Mouse (Mus musculus) left cerebral cortex, postnatal 36 days (tissue): ENCODE measurements around the gene Cbx5. TPM values are rescaled to one million over a fixed set of nuclear protein-coding genes. Genes with fewer than 3 reads are reported as not detected.

Experiments used
- DNase-seq, 2 experiments: peaks; one replicate each; pipeline ENCODE4 v3.0.0; 2021 to 2022; ENCODE audit warnings: low spot score in 2 of 2, mixed read lengths in 1 of 2
- intact Hi-C: fragments of 180-260 bp; cut with DNase I; formaldehyde crosslinking; loops from one replicate; pipeline ENCODE4 v1.15.1; 2025
- total RNA-seq, 2 experiments: library from RNA; stranded (reverse); gene quantifications; 2 replicates each; pipeline ENCODE4 v1.2.3; 2021

The Cbx5 gene
- total RNA-seq, 2 experiments from 2014 or later, result 158 to 174 TPM

DNA sequence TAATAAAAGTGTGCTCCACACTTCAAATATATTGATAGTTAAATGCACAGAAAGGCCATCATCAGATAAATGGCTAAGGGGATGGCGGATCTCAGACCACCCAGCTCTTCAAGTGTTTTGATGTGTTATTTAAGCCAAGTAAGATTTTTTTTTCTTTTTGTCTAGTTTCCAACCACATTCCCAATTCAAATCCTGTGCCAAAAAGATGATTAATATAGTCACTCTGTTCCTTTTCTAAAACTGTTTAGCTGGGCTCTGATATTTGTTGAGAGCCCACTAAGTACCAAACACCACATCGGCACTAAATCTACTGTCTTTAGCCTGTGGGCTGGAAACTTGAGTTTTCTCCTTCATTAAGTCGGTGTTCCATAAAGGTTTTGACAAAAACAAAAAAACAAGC is 12.6 kb downstream of the Cbx5 start:
- DNase-seq, result no peak
- intact Hi-C loops, result no loop called here

DNA sequence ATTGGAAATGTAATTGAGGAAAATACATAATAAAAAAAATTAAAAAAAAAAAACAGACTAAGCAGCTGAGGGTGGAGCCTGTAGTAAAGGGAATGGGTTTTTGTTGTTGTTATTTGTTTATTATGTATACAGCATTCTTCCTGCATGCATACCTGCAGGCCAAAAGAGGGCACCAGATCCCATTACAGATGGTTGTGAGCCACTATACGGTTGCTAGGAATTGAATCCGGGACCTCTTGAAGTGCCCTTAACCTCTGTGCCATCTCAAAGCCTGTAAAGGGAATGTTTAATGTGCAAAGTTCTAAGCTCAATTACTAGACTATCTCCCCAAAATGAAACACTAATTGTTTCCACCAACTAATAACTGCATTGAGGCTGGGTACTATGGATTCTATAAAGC is 15.5 kb downstream of the Cbx5 start:
- intact Hi-C loops, result no loop called here
- no peak for DNase-seq

DNA sequence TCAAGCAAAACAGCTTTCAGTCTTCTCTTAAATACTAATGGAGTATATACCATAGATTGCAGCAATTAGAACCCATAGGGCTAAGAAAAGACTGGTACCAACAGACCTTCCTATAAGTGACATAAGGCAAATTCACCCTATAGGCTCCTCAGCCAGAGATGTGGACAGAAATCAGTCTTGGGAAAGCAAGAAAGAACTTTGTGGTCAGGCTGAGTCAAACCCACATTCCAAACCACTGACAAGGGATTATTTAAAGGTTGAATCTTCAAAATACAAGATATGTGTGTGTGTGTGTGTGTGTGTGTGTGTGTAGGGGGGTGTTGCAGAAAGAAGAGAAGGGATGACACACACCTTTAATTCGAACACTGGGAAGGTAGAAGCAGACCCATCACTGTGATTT is 18.2 kb downstream of the Cbx5 start:
- no peak for DNase-seq
- intact Hi-C loops, result no loop called here

DNA sequence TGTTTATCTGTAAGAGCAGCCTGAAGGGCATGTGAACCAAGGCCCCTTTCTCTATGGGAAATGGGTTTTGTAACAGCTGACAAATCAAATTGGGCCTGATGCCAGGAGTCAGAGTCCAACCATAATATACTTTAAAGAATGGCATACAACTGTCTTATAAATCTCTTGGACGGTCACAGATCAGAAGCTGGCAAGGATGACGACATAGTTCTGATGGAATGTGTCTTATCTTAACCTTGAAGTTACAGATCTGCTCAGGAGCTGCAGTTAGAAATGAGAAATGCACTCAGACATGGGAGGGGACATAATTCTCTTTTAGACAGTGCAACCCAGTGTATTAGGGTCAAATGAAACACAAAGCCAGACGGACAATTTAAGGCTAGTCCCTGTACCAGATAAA is 18.8 kb downstream of the Cbx5 start:
- intact Hi-C loops, result no loop called here
- no peak for DNase-seq

DNA sequence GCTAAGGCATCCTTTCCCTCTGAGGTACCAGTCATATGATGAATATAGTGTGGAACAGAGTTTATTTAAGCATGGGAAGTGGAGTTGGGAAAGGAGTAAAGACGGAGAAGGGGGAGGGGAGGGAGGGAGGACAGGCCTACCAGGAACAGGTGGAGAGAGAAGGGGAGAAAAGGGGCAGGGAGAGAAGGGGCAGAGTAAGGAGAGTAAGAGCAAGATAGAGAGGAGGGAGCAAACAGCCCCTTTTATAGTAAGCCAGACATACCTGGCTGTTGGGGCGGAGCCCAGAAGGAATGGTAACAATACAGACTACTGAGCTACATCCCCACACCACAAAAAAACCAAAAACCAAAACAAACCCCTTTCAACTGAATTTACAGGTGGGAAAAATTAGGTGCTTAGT is 23.6 kb downstream of the Cbx5 start:
- DNase-seq, result no peak
- intact Hi-C loops, result no loop called here

DNA sequence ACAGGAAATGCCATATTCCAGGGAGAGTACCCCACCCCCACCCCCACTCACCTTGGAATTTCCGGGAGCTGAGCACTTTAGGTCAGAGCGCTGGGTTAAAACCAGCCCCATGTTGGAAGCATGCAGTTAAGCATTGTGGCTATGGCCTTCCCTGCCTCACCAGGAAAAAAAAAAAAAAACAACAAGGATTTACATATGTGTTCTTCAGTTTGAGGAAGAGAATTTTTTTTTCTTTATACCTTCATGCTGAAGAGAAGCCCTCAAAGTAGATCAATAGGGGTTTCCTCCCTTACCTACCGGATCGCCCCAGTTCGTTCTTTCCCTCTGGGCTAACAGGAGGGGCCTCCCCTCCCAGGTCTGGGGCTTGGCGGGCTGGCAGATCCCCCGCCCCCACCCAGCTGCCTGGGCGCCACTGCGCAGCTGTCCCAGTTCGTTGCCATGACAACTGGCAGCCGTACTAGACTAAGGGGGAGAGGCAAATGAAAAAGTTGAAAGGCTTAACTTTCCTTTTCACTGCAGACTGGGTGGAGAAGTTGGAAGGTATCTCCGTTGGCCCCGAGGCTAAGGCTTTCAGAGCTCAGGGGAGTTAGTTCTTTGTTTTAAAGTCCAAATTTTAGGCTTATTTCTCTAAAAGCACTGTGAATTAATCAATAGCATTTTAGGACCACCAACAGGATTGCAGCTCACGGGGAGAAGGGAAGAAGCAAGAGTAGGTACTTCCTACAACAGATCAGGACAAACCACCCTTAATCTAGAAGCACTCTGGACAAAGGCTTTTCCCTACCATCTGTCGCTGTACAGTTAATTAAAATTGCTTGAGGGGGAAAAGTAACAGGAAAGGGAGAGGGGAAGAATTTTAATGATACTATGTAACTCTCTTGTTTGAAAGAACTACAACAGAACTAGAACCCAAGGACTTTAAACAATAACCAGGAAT is 24.4 kb downstream of the Cbx5 start:
- intact Hi-C loops, result no loop called here
- DNase-seq, result peak; percentile 86 to 87

DNA sequence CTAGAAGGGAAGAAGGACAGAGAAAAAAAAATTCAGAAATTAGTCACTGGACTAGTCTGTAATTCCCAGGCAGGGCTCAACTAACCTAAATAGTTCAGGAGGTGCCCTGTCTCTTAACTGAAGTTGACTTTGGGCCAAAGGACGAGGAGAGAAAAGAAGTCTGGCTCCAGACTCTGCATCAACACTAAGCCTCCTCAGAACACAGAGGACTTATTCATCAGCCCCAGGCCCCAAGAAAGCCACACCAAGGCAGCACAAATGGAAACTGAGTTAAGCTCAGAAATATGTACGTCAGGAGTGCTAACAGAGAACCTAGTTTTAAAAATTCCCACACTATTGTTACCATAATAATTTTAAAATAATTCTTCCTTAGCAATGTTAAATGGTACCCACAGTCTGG is 25.5 kb downstream of the Cbx5 start:
- intact Hi-C loops, result no loop called here
- no peak for DNase-seq

DNA sequence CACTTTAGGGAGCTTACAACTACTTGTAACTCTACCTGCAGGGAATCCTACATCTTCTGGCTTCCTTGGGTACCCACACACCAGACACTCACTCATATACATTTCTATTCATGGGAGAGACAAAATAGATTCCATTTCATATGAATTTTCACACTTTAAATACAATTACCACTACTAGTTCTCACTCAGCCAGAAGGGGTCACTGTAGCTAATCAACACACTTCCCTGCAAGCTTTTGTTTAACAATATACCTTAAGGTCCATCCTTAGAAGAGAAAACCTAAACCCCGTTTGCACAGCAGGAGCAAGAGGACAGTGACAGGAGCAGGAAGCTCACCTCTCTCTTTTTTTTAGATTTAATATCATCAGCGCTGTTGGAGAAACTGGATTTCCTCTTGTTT is 34.5 kb downstream of the Cbx5 start:
- DNase-seq, result no peak
- intact Hi-C loops, result loop anchor here (5.0 kb wide), 1 partner anchor 102 kb away; no protein-coding TSS in a partner anchor

DNA sequence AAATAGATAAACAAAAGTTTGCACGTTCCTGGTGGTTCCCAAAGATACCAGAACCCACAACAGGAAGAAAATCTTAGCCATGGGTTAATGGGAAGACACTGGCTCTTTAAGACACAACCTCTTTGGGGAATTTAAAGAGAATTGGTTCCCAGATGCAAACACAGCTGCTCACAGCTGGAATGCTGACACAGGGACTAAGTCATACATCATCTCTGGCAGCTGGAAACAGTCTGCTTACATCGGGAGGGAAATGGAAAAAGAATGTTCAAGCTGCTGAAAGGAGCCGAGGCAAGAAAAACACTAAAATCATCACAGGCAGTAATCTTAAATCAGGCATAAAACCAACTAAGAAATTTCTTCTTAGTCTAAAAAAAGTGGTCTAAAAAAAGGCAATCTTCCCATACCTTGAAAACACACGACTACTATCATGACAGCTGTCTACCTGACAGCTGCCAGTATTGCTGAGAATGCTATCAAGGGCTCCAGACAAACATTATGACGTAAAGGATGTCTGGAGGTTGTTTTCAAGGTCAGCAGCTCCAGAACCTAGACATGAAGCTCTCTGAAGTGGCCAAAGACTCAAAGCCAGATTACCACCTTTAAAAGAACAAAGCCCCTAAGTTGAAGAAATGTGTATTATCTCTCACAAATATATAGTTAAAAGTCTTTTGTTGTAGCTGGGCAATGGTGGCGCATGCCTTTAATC is 37.4 kb downstream of the Cbx5 start:
- DNase-seq, result no peak
- intact Hi-C loops, result loop anchor here (5.0 kb wide), 1 partner anchor 40 kb away; the partner anchor contains the start of gene Hnrnpa1

DNA sequence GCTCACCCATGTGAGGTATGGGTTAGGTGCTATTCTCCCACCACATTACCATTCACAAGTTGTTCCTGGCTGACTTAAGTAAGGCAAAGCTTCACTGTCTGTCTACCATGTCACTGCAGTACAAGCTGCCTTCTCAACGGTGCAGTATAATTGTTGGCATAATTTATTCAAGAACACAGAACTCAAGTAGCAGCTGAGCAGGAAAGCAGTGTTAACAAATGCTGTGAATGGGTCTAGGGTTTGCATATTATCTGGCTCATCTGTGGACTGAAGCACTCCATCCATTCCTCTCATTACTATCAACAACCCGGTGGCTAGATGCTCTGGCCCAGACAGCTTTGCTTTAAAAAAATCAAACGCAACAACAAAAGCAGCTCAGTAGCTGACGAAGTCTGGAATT is 41.8 kb downstream of the Cbx5 start:
- intact Hi-C loops, result no loop called here
- DNase-seq, result no peak

DNA sequence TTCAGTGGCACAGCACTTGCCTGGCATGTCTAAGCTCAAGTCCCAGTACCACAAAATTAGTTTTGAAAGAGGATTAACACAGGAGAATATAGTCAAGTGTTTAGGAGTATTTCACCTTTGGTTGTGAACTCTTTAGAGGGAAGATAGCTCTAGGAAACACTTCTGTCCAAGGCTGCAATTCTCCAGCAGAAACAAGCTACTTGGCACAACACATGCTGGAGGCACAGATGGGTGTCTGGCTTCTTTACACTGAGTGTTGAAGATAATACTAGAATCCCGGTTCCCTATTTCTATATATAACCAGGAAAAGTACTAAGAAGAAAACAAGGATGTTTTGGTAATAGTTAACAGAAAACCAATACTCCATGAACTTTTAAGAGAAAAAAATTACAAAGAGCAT is 42.8 kb downstream of the Cbx5 start:
- no peak for DNase-seq
- intact Hi-C loops, result no loop called here

DNA sequence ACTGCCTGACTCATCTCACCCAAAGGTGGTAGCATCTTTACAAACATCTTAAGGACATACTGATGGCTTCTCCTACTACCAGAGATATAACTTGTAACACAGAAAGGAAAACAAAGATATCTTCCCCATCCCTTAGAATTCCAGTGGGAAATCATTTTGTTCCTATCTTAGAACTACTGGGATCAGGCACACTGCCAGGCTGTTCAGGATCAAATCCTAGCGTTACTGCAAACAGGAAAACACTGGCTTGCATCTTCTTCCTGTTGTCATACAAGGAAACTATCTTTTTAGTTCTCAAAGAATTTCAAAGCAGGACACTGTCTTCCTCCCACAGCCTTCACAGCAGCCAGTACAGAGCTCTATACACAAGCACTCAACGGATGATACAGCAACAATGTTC is 46.0 kb downstream of the Cbx5 start:
- DNase-seq, result no peak
- intact Hi-C loops, result no loop called here

DNA sequence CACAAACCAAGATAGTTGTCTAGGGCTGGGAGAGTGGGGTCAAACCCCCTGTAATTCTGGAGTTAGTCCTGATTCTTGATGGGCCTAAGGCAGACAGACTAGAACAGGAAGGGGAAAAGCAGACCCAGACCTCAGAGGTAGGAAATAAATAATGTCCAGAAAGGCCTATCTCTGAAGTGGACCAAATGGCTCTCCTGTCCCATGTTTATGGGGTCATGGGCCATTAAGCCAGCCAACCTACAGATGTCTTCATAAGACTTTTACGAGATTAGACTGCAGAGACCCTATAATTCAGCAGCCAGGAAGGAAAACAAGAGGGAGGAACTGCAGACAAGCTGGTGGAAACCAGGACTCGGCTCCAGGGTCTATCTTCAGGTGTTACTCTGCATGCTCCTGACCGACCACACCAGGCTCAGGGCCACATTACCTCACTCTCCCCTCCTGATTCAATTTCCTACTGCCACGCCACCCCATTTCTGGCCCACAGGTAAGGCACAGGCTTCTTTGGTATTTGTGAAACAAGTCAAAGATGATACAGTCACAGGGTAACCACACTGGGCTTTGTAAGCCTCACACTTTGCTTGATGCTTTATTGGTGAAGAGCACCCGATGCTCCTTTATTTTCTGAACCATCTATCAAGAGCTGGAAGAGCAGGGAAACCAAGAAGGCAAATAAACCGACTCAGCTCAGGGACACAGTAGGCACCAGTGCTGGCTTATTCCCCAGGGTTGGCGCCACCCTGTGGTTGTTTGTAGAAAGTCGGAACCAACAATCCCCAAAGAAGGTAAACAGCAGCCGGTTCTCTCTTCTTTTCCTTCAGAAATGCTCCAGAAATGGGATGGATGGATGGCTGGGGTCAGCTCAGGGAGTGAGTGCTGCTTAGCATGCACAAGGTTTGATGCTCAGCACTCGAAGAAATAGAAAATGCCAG is 48.8 kb downstream of the Cbx5 start:
- intact Hi-C loops, result no loop called here
- DNase-seq, result no peak

DNA sequence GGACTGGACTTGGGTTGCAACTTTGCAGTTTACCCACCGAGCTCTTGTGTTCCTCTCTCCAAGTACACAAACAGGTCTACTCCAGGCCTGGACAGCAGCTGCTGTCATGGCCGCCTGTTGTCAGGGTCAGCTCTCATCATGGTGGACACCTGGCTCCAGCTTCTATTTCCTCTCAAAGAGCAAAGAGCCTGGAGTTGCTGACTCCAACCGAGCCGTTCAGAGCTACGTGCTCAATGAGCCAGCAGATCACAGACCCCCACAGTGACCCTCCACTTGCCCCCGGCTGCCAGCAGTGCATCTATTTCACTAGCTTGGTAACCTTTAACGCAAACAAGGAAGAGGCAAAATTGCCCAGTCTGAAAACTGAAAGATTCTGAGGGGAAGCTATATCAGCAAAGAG is 49.5 kb downstream of the Cbx5 start:
- DNase-seq, result no peak
- intact Hi-C loops, result no loop called here

DNA sequence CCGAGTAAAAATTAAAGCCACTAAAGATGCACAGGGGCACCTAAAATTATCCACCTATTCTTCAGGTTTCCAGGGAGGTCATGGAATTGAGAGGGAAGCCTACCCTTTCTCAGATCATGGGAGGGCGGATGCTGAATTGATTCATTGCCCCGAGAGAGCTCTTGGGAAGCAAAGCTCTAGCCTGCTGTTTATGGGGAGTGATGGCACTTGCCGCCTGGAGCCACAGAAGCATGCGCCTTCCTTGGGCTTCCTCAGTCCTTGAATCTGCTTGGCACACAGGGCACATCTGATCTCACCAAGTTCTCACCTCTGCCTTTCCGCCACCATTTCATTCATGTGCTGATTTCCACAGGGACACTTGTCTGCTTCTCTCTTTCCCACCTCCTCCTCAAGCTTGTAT is 51.8 kb downstream of the Cbx5 start:
- no peak for DNase-seq
- intact Hi-C loops, result no loop called here

DNA sequence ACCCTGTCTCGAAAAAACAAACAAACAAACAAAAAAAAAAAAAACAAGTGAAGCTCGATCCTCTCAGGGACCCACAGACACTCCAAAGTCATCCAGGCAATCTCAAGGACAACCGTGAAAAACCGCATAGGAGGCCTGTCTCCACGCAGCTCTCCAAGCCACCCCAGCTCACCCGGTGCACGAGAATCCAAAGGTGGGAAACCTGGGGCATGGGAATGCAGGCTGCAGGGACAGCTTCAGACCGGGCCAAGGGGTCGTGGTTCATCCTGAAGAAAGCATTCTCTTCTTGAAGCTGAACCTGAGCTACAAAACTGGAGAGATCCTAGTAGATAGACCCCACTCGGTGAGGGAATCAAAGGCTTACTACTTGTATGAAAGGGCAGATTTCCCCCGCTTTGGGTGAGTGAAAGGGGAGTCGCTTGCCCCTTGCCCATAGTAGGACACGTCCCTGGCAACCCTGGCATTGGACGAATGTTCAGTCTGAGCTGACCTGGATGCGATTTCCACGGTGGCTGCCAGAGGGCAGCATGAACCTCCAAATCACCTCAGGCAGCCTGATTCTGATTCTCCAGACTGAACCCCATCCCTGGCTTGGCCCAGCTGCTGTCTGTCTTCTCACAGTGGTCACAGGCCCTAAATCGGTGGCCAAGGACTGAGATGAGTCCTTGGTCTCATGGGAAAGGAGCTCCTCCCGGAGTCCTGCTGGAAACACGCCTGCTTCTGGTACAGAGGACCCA is 54.0 kb downstream of the Cbx5 start:
- intact Hi-C loops, result no loop called here
- peak; percentile 54 for DNase-seq

DNA sequence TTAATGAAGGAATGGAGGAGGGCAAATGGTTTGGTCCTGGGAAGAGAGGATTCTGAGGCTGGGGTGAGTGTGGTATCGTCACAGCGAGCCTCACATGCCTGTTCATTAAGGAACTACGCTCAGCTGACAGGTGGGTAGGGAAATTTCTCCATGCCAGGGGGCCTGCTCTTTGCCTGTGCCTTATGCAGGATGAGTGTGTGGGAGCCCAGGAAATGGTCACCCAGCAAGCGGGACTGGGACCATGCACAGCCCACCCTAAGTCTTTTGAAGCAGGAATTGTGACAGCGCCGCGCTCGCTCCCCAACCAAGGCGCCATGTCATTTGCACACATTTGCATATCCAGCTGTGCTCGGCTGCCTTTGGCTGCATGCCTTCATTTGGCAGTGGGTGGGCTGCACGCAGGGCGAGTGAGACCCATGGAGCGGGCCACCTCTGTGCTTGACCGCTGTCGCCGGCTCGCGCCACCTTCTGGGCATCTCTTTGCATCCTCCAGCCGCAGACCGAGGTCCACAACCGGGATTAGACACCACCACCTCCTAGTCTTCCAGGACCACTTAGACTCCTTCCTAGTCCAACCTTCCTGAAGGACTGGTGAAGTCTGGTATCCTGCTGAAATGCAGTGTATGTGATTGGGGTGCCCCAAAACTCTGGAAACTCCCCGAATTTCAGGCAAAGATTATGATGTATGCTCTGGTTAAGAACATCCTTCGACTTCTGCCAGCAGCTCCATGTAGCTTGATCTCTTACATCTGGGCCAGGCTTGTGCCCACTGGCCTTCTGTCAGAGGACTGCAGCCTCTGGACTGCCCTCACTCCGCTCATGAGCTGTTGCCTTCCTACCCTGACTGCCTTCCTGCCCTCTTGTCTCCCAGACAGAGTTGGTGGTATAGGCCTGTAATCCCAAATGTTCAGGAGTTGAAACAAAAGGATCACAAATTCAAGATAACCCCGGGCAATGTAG is 55.7 kb downstream of the Cbx5 start:
- no peak for DNase-seq
- intact Hi-C loops, result loop anchor here (2.0 kb wide), 1 partner anchor 129 kb away; no protein-coding TSS in a partner anchor

DNA sequence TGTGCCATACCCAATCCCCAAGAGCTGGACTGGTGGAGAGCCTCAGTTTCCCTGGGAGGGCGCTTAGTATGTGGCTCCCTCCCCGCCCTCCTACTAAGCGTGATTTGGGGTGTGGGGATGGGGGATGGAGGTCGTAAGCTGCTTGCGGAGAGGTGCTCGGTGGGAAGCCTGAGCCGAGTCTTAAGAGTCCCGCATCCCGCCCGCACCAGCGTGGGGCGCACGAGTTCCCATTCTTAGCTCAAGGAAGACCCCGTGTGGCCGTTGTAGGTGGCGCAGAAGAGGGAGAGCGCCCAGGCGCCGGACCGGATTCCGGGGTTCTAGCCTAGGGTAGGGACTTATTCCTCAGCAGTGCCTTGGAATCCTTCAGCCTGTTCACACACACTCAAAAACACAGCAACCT is 56.5 kb downstream of the Cbx5 start:
- intact Hi-C loops, result loop anchor here (2.0 kb wide), 1 partner anchor 130 kb away; no protein-coding TSS in a partner anchor
- DNase-seq, result peak in 1 of 2 experiments; percentile 49
